Mouse (Mus musculus) heart, postnatal 0 days (tissue): Measurements from ENCODE around the gene Npepps.

Experiments
- CTCF ChIP-seq: IDR thresholded peaks from 2 replicates; pipeline ENCODE4 v1.5.1; 2016; ENCODE audit warnings: antibody characterized with exemption, control low read depth, low read depth
- EP300 ChIP-seq: IDR thresholded peaks from 2 replicates; pipeline ENCODE4 v1.6.1; 2016; ENCODE audit warnings: antibody characterized with exemption, low read depth

- TF ChIP-seq CTCF (peak; percentile 28), EP300 (no peak)
Measured at GRCm38 (mm10) chr11:97310895-97311631, 30.6 kb upstream of the Npepps start.
